Mouse (Mus musculus): Measurements from ENCODE around the gene Ndrg3.
A peak's percentile ranks its signal among the peaks of the same experiment; 100 is the strongest.

The Ndrg3 gene

GRCm38 (mm10) chr2:156991470-156992319, at the start of gene Ndrg3:
Ndrg3 (minus strand) TSS chr2:156992056.
- peak; percentile 94 for DNase-seq (ENCODE audit: low spot score in 2 of 2)

- no peak for DNase-seq (ENCODE audit: low spot score in 2 of 2)
Observed at GRCm38 (mm10) chr2:157041421-157041820, 49.6 kb upstream of the Ndrg3 start.

GRCm38 (mm10) chr2:157040649-157041046, 48.8 kb upstream of the Ndrg3 start:
- DNase-seq (ENCODE audit: low spot score in 2 of 2), result no peak

- DNase-seq (ENCODE audit: low spot score in 2 of 2), result no peak
Observed at GRCm38 (mm10) chr2:157039900-157040648, 48.2 kb upstream of the Ndrg3 start.

- no peak for DNase-seq (ENCODE audit: low spot score in 2 of 2)
Observed at GRCm38 (mm10) chr2:157037303-157037702, 45.4 kb upstream of the Ndrg3 start.

- no peak for DNase-seq (ENCODE audit: low spot score in 2 of 2)
Observed at GRCm38 (mm10) chr2:157036400-157036799, 44.5 kb upstream of the Ndrg3 start.

GRCm38 (mm10) chr2:157035371-157035770, 43.5 kb upstream of the Ndrg3 start:
- no peak for DNase-seq (ENCODE audit: low spot score in 2 of 2)

GRCm38 (mm10) chr2:157030804-157031203, 38.9 kb upstream of the Ndrg3 start:
- DNase-seq (ENCODE audit: low spot score in 2 of 2), result peak; percentile 58 to 81

- no peak for DNase-seq (ENCODE audit: low spot score in 2 of 2)
Observed at GRCm38 (mm10) chr2:157028261-157028660, 36.4 kb upstream of the Ndrg3 start.

GRCm38 (mm10) chr2:157027106-157028008, 35.5 kb upstream of the Ndrg3 start:
- DNase-seq (ENCODE audit: low spot score in 2 of 2), result peak; percentile 51 to 57

- no peak for DNase-seq (ENCODE audit: low spot score in 2 of 2)
Observed at GRCm38 (mm10) chr2:157021156-157021555, 29.3 kb upstream of the Ndrg3 start.

GRCm38 (mm10) chr2:157019228-157019627, 27.4 kb upstream of the Ndrg3 start:
- no peak for DNase-seq (ENCODE audit: low spot score in 2 of 2)

GRCm38 (mm10) chr2:157016529-157017270, 24.8 kb upstream of the Ndrg3 start:
- DNase-seq (ENCODE audit: low spot score in 2 of 2), result no peak

- no peak for DNase-seq (ENCODE audit: low spot score in 2 of 2)
Observed at GRCm38 (mm10) chr2:157012341-157012740, 20.5 kb upstream of the Ndrg3 start.

GRCm38 (mm10) chr2:157010634-157011310, 18.9 kb upstream of the Ndrg3 start:
- DNase-seq (ENCODE audit: low spot score in 2 of 2), result no peak

GRCm38 (mm10) chr2:157010121-157010520, 18.3 kb upstream of the Ndrg3 start:
- no peak for DNase-seq (ENCODE audit: low spot score in 2 of 2)

- DNase-seq (ENCODE audit: low spot score in 2 of 2), result no peak
Observed at GRCm38 (mm10) chr2:157008509-157008908, 16.7 kb upstream of the Ndrg3 start.

- DNase-seq (ENCODE audit: low spot score in 2 of 2), result no peak
Observed at GRCm38 (mm10) chr2:157007234-157007596, 15.4 kb upstream of the Ndrg3 start.

- DNase-seq (ENCODE audit: low spot score in 2 of 2), result peak; percentile 69 to 87
Observed at GRCm38 (mm10) chr2:157006511-157007233, 14.8 kb upstream of the Ndrg3 start, which contains the start of gene Dsn1. Dsn1 (minus strand) TSS chr2:157007154.

- no peak for DNase-seq (ENCODE audit: low spot score in 2 of 2)
Observed at GRCm38 (mm10) chr2:157002321-157002720, 10.5 kb upstream of the Ndrg3 start.
